Mouse (Mus musculus) hindbrain, embryonic 15.5 days (tissue): ENCODE results near the gene Syn3. TPM values are rescaled to one million over a fixed set of nuclear protein-coding genes. Genes with fewer than 3 reads are reported as not detected.

ENCODE experiments used
- ATAC-seq: fragments of 200-750 bp; cut with Nextera tagmentation; 2 replicates; pipeline ENCODE4 v1.8.0; 2017; ENCODE audit warnings: low read depth, moderate number of reproducible peaks, moderate TSS enrichment; ENCODE audit not compliant: low FRiP score
- H3K27ac ChIP-seq: fragments of 300-500 bp; sonication (generic); replicated peaks from 2 replicates; pipeline ENCODE4 v1.5.1; 2015; ENCODE audit warnings: mild to moderate bottlenecking, inconsistent platforms
- H3K27me3 ChIP-seq: fragments of 300-500 bp; sonication (generic); 2 replicates; pipeline ENCODE4 v1.6.1; 2015; ENCODE audit warnings: control low read depth, inconsistent platforms
- H3K36me3 ChIP-seq: fragments of 300-500 bp; sonication (generic); 2 replicates; pipeline ENCODE4 v1.6.1; 2015; ENCODE audit warnings: control low read depth, inconsistent platforms
- H3K4me1 ChIP-seq: fragments of 300-500 bp; sonication (generic); replicated peaks from 2 replicates; pipeline ENCODE4 v1.6.1; 2015; ENCODE audit warnings: control low read depth, inconsistent platforms
- H3K4me2 ChIP-seq: fragments of 300-500 bp; sonication (generic); 2 replicates; pipeline ENCODE4 v1.6.1; 2015; ENCODE audit warnings: moderate library complexity, mild to moderate bottlenecking, inconsistent platforms
- H3K4me3 ChIP-seq: fragments of 300-500 bp; sonication (generic); 2 replicates; pipeline ENCODE4 v1.5.1; 2015; ENCODE audit warnings: mild to moderate bottlenecking, inconsistent platforms
- H3K9ac ChIP-seq: fragments of 300-500 bp; sonication (generic); 2 replicates; pipeline ENCODE4 v1.6.1; 2015; ENCODE audit warnings: inconsistent platforms
- H3K9me3 ChIP-seq: fragments of 300-500 bp; sonication (generic); 2 replicates; pipeline ENCODE4 v1.6.1; 2016; ENCODE audit warnings: control low read depth, inconsistent platforms
- WGBS: fragments of 180-500 bp; shearing (Covaris S2); methylation state at CpG from one replicate; pipeline ENCODE4 v1.1.7; 2015; 5-methylcytosine and 5-hydroxymethylcytosine counted together
- polyA plus RNA-seq: library from polyadenylated mRNA; unstranded; fragments of >200 nt; fragmentation: Nextera tagmentation; extraction: Ambion mirVana; gene quantifications from 2 replicates; pipeline ENCODE4 v1.2.1, GENCODE M21; 2015

Syn3 gene
- polyA plus RNA-seq, 1 experiment from 2014 or later: 30.1 TPM

DNA sequence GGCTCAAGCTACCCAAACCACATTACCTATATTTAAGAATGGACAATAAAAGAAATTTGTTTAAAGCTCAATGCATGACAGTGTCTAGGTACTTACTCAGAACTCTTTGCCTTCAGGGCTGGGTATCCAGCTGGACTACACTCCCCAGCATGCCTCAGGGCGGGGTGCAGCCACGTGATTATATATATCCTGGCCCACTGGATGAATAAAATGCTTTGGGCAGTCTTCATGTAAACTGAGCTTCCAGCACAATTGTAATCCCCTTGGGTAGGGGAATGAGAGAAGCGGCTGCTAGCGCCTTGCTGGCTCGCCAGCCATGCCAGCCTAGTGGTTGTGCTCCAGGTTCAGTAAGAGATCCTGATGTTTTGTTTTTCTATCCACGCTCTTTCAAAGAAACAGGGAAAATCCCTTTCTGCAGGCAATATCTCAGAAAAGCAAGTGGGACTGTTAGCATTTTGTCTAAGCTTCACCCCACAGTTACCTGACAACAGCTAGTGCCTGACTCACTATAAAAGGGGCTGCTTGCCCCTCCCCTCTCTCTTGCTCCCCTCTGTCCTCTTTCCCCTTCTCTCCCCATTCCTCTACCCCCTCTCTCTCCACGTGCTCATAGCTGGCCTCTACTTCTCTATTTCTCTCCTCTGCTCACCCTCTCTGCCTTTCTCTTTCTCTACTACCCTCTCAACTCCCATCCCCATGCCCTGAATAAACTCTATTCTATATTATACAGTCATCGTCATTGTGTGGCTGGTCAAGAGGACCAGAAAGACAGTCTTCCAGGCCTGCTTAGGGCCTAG is 122.1 kb downstream of the Syn3 start:
- Histone ChIP-seq H3K9me3 (no peaks in the 10 kb centered on the region), H3K27me3 (no peaks in the 10 kb centered on the region), H3K9ac (no peak overlapping the region), H3K4me2 (no peak overlapping the region), H3K4me3 (no peak overlapping the region), H3K36me3 (no peaks in the 10 kb centered on the region), H3K4me1 (peaks cover 7% of the 10 kb centered on the region; the same call in 1 of the 2 replicates), H3K27ac (peak overlapping the region; percentile 46)
- WGBS: 59% methylated on average over 8 of the region's 8 CpGs
- ATAC-seq: peak; percentile 69

DNA sequence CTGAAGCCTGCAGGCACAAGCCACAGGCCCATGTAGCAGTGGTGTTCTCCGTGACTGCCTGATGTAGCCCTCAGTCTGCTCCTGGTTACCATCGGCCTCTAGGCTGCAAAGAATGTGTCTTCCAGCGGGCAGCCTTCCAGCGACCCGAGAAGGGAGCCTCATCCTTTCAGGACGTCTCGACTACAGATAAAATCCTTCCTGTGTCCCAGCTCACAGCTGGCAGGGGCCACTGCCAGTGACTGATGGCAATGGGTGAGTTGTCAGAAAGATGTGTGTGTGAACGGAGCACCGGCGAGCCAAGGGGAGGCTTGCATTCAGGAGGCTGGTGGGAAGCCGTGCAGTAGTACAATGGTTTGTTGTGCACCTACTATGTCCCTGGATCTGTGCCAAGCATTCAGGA is 122.8 kb downstream of the Syn3 start:
- 41% methylated on average over 11 of the region's 11 CpGs for WGBS

DNA sequence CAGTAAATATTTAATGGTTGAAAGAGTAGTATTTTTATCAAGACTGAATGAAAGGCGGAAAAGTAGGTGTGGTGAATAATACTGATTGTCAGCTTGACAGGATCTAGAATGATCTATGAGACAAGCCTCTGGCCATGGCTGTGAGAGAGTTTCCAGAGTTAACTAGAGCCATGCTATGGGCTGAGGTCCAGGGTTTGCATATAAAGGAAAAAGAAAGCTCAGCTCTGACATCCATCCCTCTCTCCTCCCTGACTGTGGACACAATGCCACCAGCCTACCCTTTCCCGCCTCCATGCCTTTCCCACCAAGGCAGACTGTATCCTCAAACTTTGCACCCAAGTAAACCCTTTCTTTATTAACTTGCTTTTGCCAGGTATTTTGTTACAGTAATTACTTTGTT is 124.6 kb downstream of the Syn3 start:
- no peak for ATAC-seq
- no peaks in the 10 kb centered on the region for H3K27me3 ChIP-seq
- H3K4me3 ChIP-seq: no peak overlapping the region
- no peak overlapping the region for H3K4me2 ChIP-seq
- H3K4me1 ChIP-seq: peaks cover 7% of the 10 kb centered on the region; the same call in 1 of the 2 replicates
- no peaks in the 10 kb centered on the region for H3K9me3 ChIP-seq
- no peak overlapping the region for H3K9ac ChIP-seq
- H3K27ac ChIP-seq: no peak overlapping the region
- 86% methylated on average over 2 of the region's 2 CpGs for WGBS
- H3K36me3 ChIP-seq: no peaks in the 10 kb centered on the region

More for the DNA sequence above, 122.8 kb downstream of the Syn3 start:
- Histone ChIP-seq H3K27ac (peak overlapping the region; percentile 46; the same call in 1 of the 2 replicates), H3K9ac (no peak overlapping the region), H3K4me3 (no peak overlapping the region), H3K4me2 (no peak overlapping the region), H3K4me1 (peaks cover 7% of the 10 kb centered on the region; the same call in 1 of the 2 replicates), H3K27me3 (no peaks in the 10 kb centered on the region), H3K36me3 (no peaks in the 10 kb centered on the region), H3K9me3 (no peaks in the 10 kb centered on the region)
- peak; percentile 89 for ATAC-seq

DNA sequence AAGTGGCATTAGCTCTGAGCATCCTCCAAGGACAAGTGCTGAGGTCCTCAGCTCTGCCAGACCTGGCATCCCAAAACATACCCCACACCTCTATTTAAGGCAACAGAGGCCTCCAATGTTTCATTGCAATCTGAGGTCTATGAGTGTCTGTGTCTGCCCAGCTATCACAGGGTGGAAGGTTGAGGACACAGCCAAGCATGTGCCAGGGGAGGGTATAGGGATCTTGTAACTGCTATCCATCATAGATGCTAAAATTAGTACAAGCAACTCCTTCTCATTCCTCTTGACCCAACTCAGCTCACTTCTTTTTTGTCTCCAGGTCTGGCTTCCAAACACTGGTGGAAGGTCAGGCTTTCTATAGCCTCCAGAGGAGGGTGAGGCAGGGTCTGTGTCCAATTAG is 127.1 kb downstream of the Syn3 start:
- Histone ChIP-seq H3K4me2 (no peak overlapping the region), H3K9me3 (no peaks in the 10 kb centered on the region), H3K36me3 (no peaks in the 10 kb centered on the region), H3K4me3 (no peak overlapping the region), H3K4me1 (peaks cover 3% of the 10 kb centered on the region; the same call in 1 of the 2 replicates), H3K27me3 (no peaks in the 10 kb centered on the region), H3K9ac (no peak overlapping the region), H3K27ac (no peak overlapping the region)
- ATAC-seq: no peak

DNA sequence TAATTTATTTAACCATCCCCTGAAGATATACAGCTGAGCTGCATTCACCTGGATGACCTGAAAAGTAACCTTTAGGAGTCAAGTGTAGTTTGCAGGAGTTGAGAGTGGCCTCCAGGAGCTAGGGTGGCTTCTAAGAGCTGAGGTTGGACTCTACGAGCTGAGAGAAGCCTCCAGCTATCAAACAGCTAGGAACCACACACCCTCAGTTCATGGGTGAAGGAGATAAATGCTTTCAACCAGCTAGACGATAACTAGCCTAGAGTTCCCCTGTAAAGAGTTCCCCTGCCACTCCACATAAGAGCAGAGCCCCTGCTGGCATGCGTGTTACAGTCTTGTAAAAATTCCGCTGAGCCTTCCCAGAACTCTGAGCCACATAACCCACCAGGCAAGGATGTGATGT is 129.3 kb downstream of the Syn3 start:
- Histone ChIP-seq H3K4me3 (no peak overlapping the region), H3K4me1 (peaks cover 9% of the 10 kb centered on the region), H3K4me2 (no peak overlapping the region), H3K9ac (no peak overlapping the region), H3K27me3 (no peaks in the 10 kb centered on the region), H3K27ac (no peak overlapping the region), H3K36me3 (no peaks in the 10 kb centered on the region), H3K9me3 (no peaks in the 10 kb centered on the region)
- ATAC-seq: no peak
- WGBS: 78% methylated on average over 4 of the region's 4 CpGs

DNA sequence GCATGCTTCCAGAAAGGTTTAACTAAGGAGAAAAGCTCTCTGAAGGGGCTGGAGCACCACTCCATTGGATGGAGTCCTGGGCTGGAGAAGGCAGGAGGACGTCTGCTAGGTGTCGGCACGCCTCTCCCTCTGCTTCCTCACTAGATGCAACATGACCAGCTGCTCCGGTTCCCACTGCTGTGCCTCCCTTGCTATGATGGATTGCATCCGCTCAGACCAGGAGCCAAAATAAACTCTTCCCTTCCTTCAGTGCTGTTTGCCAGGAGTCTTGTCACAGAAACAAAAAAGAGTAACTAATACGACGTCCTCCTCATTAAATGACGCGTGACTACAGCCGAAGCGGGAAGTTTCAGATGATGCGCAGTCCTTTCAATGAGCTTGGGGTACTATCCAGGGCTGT is 129.9 kb downstream of the Syn3 start:
- Histone ChIP-seq H3K27ac (no peak overlapping the region), H3K27me3 (no peaks in the 10 kb centered on the region), H3K4me2 (no peak overlapping the region), H3K4me1 (peaks cover 9% of the 10 kb centered on the region), H3K9ac (no peak overlapping the region), H3K4me3 (no peak overlapping the region), H3K9me3 (no peaks in the 10 kb centered on the region), H3K36me3 (no peaks in the 10 kb centered on the region)
- 73% methylated on average over 12 of the region's 12 CpGs for WGBS
- no peak for ATAC-seq

DNA sequence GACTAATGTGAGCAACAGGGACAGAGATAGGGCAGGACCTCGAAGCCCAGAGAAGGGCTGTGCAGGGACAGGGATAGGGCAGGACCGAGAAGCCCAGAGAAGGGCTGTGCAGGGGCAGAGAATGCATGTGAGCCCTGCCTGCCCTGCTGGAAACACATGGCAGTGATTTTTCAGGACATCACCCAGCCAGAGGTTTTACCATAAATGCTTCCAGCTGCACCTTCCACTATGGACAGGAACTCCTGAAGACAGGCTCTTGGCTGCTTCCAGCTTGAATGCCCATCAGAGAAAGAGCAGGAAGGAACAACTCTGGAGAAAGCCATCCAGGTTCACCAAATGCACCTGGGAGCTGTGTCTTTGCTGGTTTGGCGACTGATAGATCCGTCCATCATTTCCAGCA is 131.3 kb downstream of the Syn3 start:
- no peaks in the 10 kb centered on the region for H3K9me3 ChIP-seq
- H3K36me3 ChIP-seq: no peaks in the 10 kb centered on the region
- H3K27me3 ChIP-seq: no peaks in the 10 kb centered on the region
- H3K9ac ChIP-seq: no peak overlapping the region
- H3K4me1 ChIP-seq: peaks cover 9% of the 10 kb centered on the region
- H3K27ac ChIP-seq: no peak overlapping the region
- H3K4me3 ChIP-seq: no peak overlapping the region
- no peak for ATAC-seq
- 96% methylated on average over 4 of the region's 4 CpGs for WGBS
- H3K4me2 ChIP-seq: no peak overlapping the region

DNA sequence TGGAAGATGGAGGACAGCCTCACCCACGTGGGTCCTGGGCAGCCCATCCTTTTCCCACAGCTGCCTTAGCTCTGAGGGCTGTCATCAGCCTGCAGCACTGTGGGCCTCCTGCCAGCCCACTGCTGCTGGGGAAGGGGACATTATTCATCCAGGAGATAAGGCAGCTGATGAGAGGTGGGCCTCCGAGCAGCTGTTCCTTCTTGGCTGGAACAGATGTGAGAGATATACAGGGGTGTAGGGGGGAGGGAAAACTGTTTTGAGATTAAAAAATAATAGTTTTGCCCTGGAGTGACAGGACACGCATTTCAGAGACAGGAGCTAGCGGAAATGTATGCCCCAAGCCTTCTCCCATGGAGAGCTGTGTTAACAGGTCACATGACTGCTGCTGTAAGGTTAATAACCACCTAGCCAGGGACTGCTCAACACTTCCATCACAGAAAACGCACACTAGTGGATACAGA is 133.0 kb downstream of the Syn3 start:
- ATAC-seq: peak; percentile 70
- H3K4me1 ChIP-seq: peaks cover 9% of the 10 kb centered on the region
- no peaks in the 10 kb centered on the region for H3K27me3 ChIP-seq
- no peaks in the 10 kb centered on the region for H3K9me3 ChIP-seq
- no peak overlapping the region for H3K4me2 ChIP-seq
- H3K9ac ChIP-seq: no peak overlapping the region
- 46% methylated on average over 5 of the region's 5 CpGs for WGBS
- no peak overlapping the region for H3K4me3 ChIP-seq
- H3K36me3 ChIP-seq: no peaks in the 10 kb centered on the region
- H3K27ac ChIP-seq: no peak overlapping the region; the same call in 1 of the 2 replicates

DNA sequence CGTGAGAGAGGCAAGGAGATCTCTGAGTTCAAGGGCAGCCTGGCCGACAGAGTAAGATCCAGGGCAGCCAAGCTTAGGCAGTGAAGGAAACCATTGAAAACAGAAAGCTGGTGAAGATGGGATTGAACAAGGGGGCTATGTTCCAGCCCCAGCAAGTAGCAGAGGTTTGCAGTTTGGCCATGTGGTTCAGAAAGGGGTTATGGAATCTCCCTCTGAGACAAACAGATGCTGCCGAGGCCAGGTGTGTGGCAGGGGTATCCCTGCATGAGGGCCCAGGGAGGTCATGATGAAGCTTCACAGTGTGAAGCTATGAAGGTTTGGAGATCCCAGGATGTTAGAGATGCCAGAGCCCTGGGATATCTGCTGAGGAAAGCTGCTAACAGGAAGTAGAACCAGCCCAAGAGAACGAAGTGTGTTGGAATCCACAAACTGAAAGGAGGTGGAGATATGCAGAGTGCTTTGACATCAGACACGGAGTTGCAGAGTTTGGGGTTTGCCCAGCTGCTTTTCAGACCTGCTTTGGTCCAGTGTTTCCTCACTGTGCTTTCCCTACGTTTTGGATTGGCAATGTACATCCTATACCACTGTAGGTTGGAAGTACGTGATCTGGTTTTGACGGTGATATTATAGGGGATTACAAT is 134.9 kb downstream of the Syn3 start:
- H3K36me3 ChIP-seq: no peaks in the 10 kb centered on the region
- no peaks in the 10 kb centered on the region for H3K9me3 ChIP-seq
- WGBS: 86% methylated on average over 8 of the region's 8 CpGs
- peaks cover 20% of the 10 kb centered on the region for H3K4me1 ChIP-seq
- ATAC-seq: no peak
- H3K27ac ChIP-seq: no peak overlapping the region
- H3K9ac ChIP-seq: no peak overlapping the region
- no peaks in the 10 kb centered on the region for H3K27me3 ChIP-seq
- no peak overlapping the region for H3K4me2 ChIP-seq
- no peak overlapping the region for H3K4me3 ChIP-seq

DNA sequence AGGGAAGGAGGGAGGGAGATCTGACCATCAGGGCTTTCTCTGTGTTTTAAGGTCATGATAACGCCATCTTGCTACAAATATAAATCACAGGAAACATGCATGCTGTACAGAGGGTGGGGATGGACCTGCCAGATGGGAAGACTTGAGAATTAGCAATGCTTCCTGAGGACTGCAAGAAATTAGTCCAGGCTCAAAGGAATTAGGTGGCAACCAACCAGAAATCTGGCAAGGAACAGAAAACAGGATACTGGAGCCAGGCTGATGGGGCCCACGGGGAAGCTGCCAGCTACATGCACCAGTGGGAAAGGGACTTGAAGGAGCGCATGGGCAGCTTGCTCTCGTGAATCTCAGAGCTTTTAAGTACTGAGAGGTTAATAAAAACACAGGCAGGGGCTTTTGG is 139.0 kb downstream of the Syn3 start:
- 60% methylated on average over 4 of the region's 4 CpGs for WGBS
- Histone ChIP-seq H3K9me3 (no peaks in the 10 kb centered on the region), H3K4me1 (0 out of 2 replicates have a peak, but pooled peaks cover 11% of the 10 kb centered on the region), H3K36me3 (no peaks in the 10 kb centered on the region), H3K9ac (no peak overlapping the region), H3K4me3 (no peak overlapping the region), H3K27me3 (no peaks in the 10 kb centered on the region), H3K27ac (peak overlapping the region; percentile 37), H3K4me2 (no peak overlapping the region)
- 0 out of 2 replicates have a peak, but pooled peaks have one; percentile 27 for ATAC-seq

DNA sequence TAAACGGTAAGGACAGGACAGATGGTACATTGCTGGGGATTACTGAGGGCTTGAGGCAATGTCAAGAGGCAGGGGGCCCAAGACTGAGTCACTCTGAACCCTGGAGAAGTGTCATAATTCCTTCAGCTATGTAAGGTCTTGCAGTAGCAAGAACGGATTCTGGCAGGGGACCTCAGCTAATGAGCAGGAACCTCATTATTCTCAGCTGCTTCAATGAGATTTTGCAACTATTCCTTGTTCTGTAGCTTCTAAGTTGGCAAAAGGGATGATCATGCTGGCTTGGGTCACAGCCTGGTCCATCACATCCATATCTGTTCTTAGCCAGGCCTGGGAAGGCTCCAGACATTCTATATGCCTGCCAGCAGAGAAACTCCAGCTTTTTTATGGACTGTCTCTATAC is 139.5 kb downstream of the Syn3 start:
- Histone ChIP-seq H3K27ac (peak overlapping the region; percentile 37; the same call in 1 of the 2 replicates), H3K9me3 (no peaks in the 10 kb centered on the region), H3K4me2 (no peak overlapping the region), H3K4me1 (0 out of 2 replicates have a peak, but pooled peaks cover 11% of the 10 kb centered on the region), H3K36me3 (peaks cover 2% of the 10 kb centered on the region; the same call in 1 of the 2 replicates), H3K9ac (no peak overlapping the region), H3K27me3 (no peaks in the 10 kb centered on the region), H3K4me3 (no peak overlapping the region)
- 51% methylated on average over 2 of the region's 2 CpGs for WGBS
- ATAC-seq: peak; percentile 67; the same call in 1 of the 2 replicates

DNA sequence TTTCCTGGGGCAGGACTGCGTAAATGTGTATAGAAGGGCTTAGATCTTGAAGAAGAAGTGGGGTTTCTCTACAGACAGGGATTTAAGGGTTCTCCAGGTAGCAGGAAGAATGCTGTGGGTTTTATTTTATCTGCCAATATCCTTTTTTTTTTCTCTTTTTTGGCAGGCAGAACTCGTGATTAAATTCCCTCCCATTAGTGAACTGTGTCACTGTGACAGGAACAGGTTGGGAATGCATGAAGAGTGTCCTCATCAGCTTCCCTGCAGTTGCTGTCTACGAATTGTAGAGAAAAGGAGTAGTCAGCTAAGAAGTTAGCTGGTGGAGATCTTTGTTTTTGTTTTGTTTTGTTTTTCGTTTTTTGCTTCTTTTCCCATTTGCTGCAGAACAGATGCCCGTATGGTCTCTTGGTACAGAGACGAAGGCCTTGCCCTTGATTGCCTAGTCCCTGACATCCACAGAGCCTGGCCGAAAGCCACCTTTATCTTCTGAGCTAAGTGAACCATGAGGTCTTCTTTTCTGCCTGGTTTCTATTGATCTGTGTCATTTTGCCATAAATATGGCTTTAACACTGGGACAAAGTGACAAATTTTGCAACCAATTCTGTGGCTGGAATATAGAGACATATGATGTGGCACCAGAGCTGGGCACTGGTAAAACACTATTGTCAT is 140.3 kb downstream of the Syn3 start:
- WGBS: 75% methylated on average over 7 of the region's 7 CpGs
- Histone ChIP-seq H3K4me3 (no peak overlapping the region), H3K4me1 (0 out of 2 replicates have a peak, but pooled peaks cover 11% of the 10 kb centered on the region), H3K4me2 (no peak overlapping the region), H3K9me3 (no peaks in the 10 kb centered on the region), H3K36me3 (peaks cover 9% of the 10 kb centered on the region; the same call in 1 of the 2 replicates), H3K9ac (no peak overlapping the region), H3K27ac (0 out of 2 replicates have a peak overlapping the region, but pooled peaks have one; percentile 14), H3K27me3 (no peaks in the 10 kb centered on the region)
- ATAC-seq: no peak
